Mouse (Mus musculus) midbrain, postnatal 0 days (tissue): ENCODE results near the gene Zfp46. TPM values are rescaled to one million over a fixed set of nuclear protein-coding genes. Genes with fewer than 3 reads are reported as not detected.

Experiments
- ATAC-seq: fragments of 200-750 bp; cut with Nextera tagmentation; 2 replicates; pipeline ENCODE4 v1.8.0; 2017; ENCODE audit warnings: moderate number of reproducible peaks, mild to moderate bottlenecking, moderate TSS enrichment, moderate library complexity; ENCODE audit not compliant: low FRiP score
- DNase-seq: peaks from one replicate; pipeline ENCODE4 v3.0.0-alpha.2; 2015; ENCODE audit warnings: low spot score
- H3K27ac ChIP-seq: fragments of 300-500 bp; sonication (generic); 2 replicates; pipeline ENCODE4 v1.5.1; 2014; ENCODE audit warnings: low read depth, mild to moderate bottlenecking, low read length, mixed read lengths
- H3K27me3 ChIP-seq: fragments of 300-500 bp; sonication (generic); 2 replicates; pipeline ENCODE4 v1.6.1; 2014; ENCODE audit warnings: low read length, control low read depth, mixed read lengths; ENCODE audit not compliant: insufficient read depth
- H3K36me3 ChIP-seq: fragments of 300-500 bp; sonication (generic); 2 replicates; pipeline ENCODE4 v1.6.1; 2014; ENCODE audit warnings: low read length, control low read depth, mixed read lengths; ENCODE audit not compliant: insufficient read depth
- H3K4me1 ChIP-seq: fragments of 300-500 bp; sonication (generic); 2 replicates; pipeline ENCODE4 v1.6.1; 2014; ENCODE audit warnings: mild to moderate bottlenecking, control low read depth, antibody characterized with exemption, low read length, mixed read lengths; ENCODE audit not compliant: insufficient read depth
- H3K4me2 ChIP-seq: fragments of 300-500 bp; sonication (generic); 2 replicates; pipeline ENCODE4 v1.6.1; 2014; ENCODE audit warnings: low read depth, mild to moderate bottlenecking, low read length, mixed read lengths; ENCODE audit not compliant: poor library complexity, severe bottlenecking
- H3K4me3 ChIP-seq: fragments of 300-500 bp; sonication (generic); 2 replicates; pipeline ENCODE4 v1.5.1; 2014; ENCODE audit warnings: low read depth, mild to moderate bottlenecking, low read length, moderate library complexity
- H3K9ac ChIP-seq: fragments of 300-500 bp; sonication (generic); replicated peaks from 2 replicates; pipeline ENCODE4 v1.6.1; 2014; ENCODE audit warnings: mild to moderate bottlenecking, low read length, moderate library complexity, mixed read lengths; ENCODE audit not compliant: poor library complexity, severe bottlenecking
- H3K9me3 ChIP-seq: fragments of 300-500 bp; sonication (generic); 2 replicates; pipeline ENCODE4 v1.6.1; 2016; ENCODE audit warnings: low read length, control low read depth
- CTCF ChIP-seq: IDR thresholded peaks from 2 replicates; pipeline ENCODE4 v1.5.1; 2016; ENCODE audit warnings: antibody characterized with exemption, mild to moderate bottlenecking
- WGBS: fragments of 180-500 bp; shearing (Covaris S2); extraction: QIAGEN DNeasy Blood & Tissue Kit; methylation state at CpG from one replicate; pipeline ENCODE4 v1.1.7; 2014; 5-methylcytosine and 5-hydroxymethylcytosine counted together
- polyA plus RNA-seq: library from polyadenylated mRNA; unstranded; fragments of >200 nt; fragmentation: Nextera tagmentation; extraction: Ambion mirVana; gene quantifications from 2 replicates; pipeline ENCODE4 v1.2.1, GENCODE M21; 2015
- total RNA-seq: library from RNA; depleted of rRNA; stranded (reverse); fragments of >200 nt; gene quantifications from 2 replicates; pipeline ENCODE4 v1.2.3, GENCODE M21; 2014; rRNA removed

The Zfp46 gene
- total and polyA plus RNA-seq, 2 experiments from 2014 or later: 27.7 to 53.8 TPM

DNA sequence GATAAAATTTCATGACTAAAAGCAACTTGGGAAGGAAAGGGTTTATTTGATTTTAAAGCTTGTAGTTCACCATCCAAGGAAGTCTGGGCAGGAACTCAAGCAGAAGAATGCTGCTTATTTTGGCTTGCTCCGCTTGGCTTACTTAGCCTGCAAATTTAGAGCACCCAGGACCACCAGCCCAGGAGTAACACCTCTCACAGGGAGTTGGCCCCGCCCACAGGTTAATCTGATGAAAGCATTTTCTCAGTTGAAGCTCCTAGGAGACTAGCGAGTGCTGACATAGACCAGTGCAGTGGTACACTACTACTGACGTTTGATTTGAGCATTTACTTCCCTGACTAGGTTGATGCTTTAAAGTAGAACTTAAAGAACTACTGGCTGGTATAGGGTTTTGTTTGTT, 52.6 kb downstream of the Zfp46 start:
- DNase-seq: no peak
- no peak overlapping the region for H3K4me3 ChIP-seq
- no peaks in the 10 kb centered on the region for H3K9me3 ChIP-seq
- H3K36me3 ChIP-seq: peaks cover 13% of the 10 kb centered on the region; the same call in 1 of the 2 replicates
- TF ChIP-seq CTCF: no peak
- H3K4me2 ChIP-seq: no peak overlapping the region
- H3K27ac ChIP-seq: no peak overlapping the region
- ATAC-seq: no peak
- H3K9ac ChIP-seq: no peak overlapping the region
- 62% methylated on average over 4 of the region's 4 CpGs for WGBS
- no peaks in the 10 kb centered on the region for H3K27me3 ChIP-seq
- no peaks in the 10 kb centered on the region for H3K4me1 ChIP-seq

Other genes starting within 250 kb of the Zfp46 start
- 601 and 1,077 TPM in 2 replicates for gene Rpl11, start 231.3 kb upstream of the Zfp46 start, total RNA-seq
- 273 and 275 TPM in 2 replicates for gene Rpl11, start 231.3 kb upstream of the Zfp46 start, polyA plus RNA-seq
- gene Id3, start 141.2 kb upstream of the Zfp46 start, total RNA-seq: 121 and 208 TPM in 2 replicates
- gene Id3, start 141.2 kb upstream of the Zfp46 start, polyA plus RNA-seq: 148 and 156 TPM in 2 replicates
- gene E2f2, start 112.3 kb upstream of the Zfp46 start, total RNA-seq: 1.1 and 2.0 TPM in 2 replicates
- gene E2f2, start 112.3 kb upstream of the Zfp46 start, polyA plus RNA-seq: 0.46 and 0.50 TPM in 2 replicates
- gene Asap3, start 78.3 kb upstream of the Zfp46 start, total RNA-seq: 5.9 and 7.6 TPM in 2 replicates
- gene Asap3, start 78.3 kb upstream of the Zfp46 start, polyA plus RNA-seq: 3.7 and 4.1 TPM in 2 replicates
- 0.66 and 1.1 TPM in 2 replicates for gene Tcea3, start 37.0 kb upstream of the Zfp46 start, total RNA-seq
- 2.7 and 3.1 TPM in 2 replicates for gene Tcea3, start 37.0 kb upstream of the Zfp46 start, polyA plus RNA-seq
- 98.0 and 113 TPM in 2 replicates for gene Hnrnpr, start 26.3 kb downstream of the Zfp46 start, total RNA-seq
- 157 and 162 TPM in 2 replicates for gene Hnrnpr, start 26.3 kb downstream of the Zfp46 start, polyA plus RNA-seq
- 4.4 and 5.1 TPM in 2 replicates for gene Htr1d, start 138.8 kb downstream of the Zfp46 start, total RNA-seq
- 5.3 and 5.9 TPM in 2 replicates for gene Htr1d, start 138.8 kb downstream of the Zfp46 start, polyA plus RNA-seq
- gene 6030445D17Rik, start 177.6 kb downstream of the Zfp46 start, total RNA-seq: 0.19 and 0.27 TPM in 2 replicates
- gene 6030445D17Rik, start 177.6 kb downstream of the Zfp46 start, polyA plus RNA-seq: 0.22 and 0.40 TPM in 2 replicates
- gene Luzp1, start 185.1 kb downstream of the Zfp46 start, total RNA-seq: 15.2 and 17.0 TPM in 2 replicates
- 50.6 and 58.0 TPM in 2 replicates for gene Luzp1, start 185.1 kb downstream of the Zfp46 start, polyA plus RNA-seq